Mouse (Mus musculus): ENCODE measurements around the gene Foxa1.

DNA sequence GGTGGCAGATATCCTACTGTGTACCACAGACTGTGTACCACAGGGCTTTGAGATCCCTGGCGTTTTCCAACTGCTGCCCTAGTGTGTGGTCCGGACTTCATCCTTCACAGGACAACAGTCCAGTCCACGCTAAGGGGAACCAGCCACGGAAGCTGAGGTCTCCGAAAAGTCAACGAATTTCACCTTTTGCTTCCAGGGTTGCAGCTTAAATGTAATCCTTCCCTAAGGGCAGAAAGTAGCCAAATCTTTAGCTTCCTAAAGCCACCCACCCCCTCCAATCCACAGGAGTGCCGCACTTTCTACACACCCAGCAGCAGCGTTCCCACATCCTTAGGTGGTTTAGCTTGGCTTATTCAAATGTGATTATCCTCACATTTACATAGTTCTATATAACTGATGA lies 4.2 kb upstream of the Foxa1 start:
- TF ChIP-seq CTCF (IDR thresholded peaks at IDR 0.05; ENCODE audit: low read depth, low read length) (no peak), POLR2A (IDR thresholded peaks at IDR 0.05; ENCODE audit: extremely low read depth, insufficient read depth, low read length) (no peak)

Measured in liver, adult 2 months (tissue).